Mouse (Mus musculus) erythroblast, adult 5-6 weeks (primary cell): Measurements from ENCODE around the gene Slc28a1. TPM values are rescaled to one million over a fixed set of nuclear protein-coding genes. Genes with fewer than 3 reads are reported as not detected.

Experiments used
- ATAC-seq: replicated peaks from 2 replicates; pipeline ENCODE4 v1.8.0; 2016; ENCODE audit warnings: moderate number of reproducible peaks, mild to moderate bottlenecking, moderate TSS enrichment, inconsistent platforms; ENCODE audit not compliant: poor library complexity, low FRiP score, severe bottlenecking
- total RNA-seq, 2 experiments: library from RNA; stranded (forward) in 1 of 2; stranded (reverse) in 1 of 2; fragments of 150-400 nt in 1 of 2; fragments of 200-764, 138-1000 nt in 1 of 2; gene quantifications; 2 replicates each; pipeline versions ENCODE4 v1.2.3 to v1.2.4; 2015 to 2017; ENCODE audit warnings: low replicate concordance in 2 of 2

Slc28a1 gene
- total RNA-seq (2015; ENCODE audit: low replicate concordance) (0.84 TPM in 1 of 2 replicates, not detected in the other), total RNA-seq (2017; ENCODE audit: low replicate concordance) (0.26 TPM in 1 of 2 replicates, not detected in the other)

DNA sequence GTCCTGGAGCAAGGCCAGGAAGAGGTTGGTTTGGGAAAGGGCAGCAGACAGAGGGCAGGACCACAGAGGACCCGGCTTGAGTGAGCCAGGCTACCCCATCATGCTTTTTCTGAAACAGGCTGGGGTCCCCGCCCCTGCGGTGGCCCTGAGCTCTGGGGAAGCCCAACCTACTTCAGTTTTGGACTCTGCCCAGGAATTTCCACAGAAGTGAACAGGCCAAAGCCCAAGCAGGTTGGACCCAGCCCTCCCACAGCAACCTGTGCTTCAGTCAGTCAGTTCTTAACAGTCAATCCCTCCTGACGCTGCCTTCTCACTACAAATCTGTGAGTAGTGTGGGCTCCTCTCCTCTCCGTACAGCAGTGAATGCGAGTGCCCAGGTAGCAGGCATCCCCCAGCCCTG is at the start of gene Slc28a1:
Gene Slc28a1, plus strand, starts transcription at position 245 of the 400 bp plus-strand sequence.
- ATAC-seq: no peak

GRCm38 (mm10) chr7:81066714-81067113 is 47.9 kb upstream of the Slc28a1 start:
- no peak for ATAC-seq

GRCm38 (mm10) chr7:81072463-81072862 is 42.1 kb upstream of the Slc28a1 start:
- ATAC-seq: no peak

GRCm38 (mm10) chr7:81073273-81073672 is 41.3 kb upstream of the Slc28a1 start:
- no peak for ATAC-seq

GRCm38 (mm10) chr7:81074546-81074945 is 40.1 kb upstream of the Slc28a1 start:
- no peak for ATAC-seq

DNA sequence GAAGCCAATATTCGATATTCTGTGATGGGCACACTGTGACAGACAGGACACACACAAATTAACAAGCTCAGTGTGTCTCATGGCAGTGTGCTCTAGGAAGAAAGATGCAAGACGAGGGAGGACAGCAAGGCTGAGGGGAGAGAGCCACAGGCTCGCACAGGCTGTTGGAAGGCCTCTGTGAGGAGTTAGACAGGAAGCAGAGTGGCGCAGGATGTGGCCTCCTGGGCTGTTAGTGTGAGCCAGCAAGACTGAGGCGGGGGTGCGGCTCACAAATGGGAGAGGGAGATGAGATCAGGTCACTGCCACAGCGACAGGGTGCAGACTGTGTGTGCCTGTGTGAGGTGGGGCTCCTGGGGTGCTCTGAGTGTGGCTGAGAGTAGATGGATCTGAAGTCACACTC is 39.3 kb upstream of the Slc28a1 start:
- no peak for ATAC-seq

GRCm38 (mm10) chr7:81075732-81076131 is 38.9 kb upstream of the Slc28a1 start:
- ATAC-seq: no peak

DNA sequence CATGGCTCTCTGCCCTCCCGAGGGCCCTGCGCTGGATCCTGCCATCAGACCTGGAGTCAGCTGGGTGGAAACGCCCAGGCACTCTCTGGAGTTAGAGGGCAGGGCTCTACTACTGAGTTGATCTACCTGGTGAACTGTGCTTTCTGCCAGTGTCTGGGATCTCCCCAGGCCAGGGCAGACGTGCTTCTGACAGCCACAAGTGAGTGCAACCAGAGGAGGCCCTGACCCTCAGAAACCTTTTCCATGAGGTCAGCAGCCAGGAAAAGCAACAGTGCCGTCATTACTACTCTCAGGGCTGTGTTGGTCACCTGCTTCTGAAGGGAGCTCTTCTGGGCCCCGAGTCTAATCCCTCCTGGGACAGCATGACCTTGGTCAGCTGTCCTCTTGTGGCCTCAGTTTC is 37.6 kb upstream of the Slc28a1 start:
- no peak for ATAC-seq

DNA sequence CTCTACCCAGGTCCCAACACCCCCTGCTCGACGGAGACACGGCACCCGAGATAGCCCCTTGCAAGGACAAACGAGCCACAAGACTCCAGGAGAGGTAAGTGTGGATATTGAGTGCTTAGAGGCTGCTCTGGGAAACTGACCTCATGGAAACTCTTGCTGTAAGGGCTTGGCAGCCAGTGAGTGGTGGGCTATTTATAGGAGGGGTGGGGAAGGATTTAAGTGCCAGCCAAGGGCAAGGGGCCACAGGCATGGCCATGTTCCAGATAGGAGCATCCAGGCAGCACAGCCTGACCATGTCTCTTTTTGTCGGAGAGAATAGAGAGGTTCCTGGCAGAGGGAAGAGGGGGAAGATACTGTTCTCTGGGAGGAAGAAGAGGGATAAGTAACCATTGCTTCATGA is 35.9 kb upstream of the Slc28a1 start:
- no peak for ATAC-seq

DNA sequence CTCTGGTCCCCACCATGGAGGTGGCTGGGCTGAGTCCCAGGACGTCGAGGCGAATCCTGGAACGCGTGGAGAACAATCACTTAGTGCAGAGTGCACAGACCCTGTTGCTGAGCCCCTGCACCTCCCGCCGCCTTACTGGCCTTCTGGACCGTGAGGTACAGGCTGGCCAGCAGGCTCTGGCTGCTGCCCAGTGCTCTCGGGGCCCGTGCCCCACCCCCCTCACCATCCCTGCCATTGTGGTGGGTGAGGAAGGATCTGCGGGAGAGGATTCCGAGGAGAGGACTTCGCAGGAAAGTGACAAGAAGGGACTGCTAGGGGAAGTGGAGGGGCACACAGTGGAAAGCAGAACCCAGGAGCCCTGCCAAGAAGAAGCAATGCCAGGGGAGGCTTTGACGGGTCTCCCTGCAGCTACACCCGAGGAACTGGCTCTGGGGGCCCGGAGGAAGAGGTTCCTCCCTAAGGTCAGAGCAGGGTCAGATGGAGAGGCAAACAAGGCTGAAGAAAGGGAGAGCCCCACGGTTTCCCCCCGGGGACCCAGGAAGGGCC is 21.1 kb upstream of the Slc28a1 start:
- ATAC-seq: no peak

- ATAC-seq: no peak
These were observed 20.4 kb upstream of the Slc28a1 start for GRCm38 (mm10) chr7:81094104-81094757.

- ATAC-seq: no peak
These were observed 14.3 kb upstream of the Slc28a1 start for GRCm38 (mm10) chr7:81100341-81100740.

GRCm38 (mm10) chr7:81102854-81103253 is 11.7 kb upstream of the Slc28a1 start:
- no peak for ATAC-seq

DNA sequence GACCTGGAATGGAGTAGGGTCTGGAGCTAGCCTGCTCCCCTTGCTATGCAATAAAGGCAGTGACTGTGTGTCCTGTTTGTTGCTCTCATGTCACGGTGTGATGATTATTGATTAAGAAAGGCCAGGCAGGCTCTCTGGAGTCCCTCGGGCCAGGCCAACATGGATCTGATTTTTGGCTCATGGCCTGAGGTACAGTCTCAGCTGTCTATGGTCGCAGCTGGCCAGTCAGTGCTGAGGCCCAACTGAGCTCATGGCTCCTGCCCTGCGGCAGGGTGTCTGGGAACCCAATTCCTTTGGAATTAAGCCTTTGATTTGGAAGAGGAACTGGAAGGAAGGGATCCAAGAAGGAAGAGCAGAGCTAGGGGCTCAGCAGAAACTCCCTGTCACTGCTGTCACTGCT is 9.1 kb upstream of the Slc28a1 start:
- no peak for ATAC-seq

GRCm38 (mm10) chr7:81108226-81108625 is 6.4 kb upstream of the Slc28a1 start:
- ATAC-seq: no peak

DNA sequence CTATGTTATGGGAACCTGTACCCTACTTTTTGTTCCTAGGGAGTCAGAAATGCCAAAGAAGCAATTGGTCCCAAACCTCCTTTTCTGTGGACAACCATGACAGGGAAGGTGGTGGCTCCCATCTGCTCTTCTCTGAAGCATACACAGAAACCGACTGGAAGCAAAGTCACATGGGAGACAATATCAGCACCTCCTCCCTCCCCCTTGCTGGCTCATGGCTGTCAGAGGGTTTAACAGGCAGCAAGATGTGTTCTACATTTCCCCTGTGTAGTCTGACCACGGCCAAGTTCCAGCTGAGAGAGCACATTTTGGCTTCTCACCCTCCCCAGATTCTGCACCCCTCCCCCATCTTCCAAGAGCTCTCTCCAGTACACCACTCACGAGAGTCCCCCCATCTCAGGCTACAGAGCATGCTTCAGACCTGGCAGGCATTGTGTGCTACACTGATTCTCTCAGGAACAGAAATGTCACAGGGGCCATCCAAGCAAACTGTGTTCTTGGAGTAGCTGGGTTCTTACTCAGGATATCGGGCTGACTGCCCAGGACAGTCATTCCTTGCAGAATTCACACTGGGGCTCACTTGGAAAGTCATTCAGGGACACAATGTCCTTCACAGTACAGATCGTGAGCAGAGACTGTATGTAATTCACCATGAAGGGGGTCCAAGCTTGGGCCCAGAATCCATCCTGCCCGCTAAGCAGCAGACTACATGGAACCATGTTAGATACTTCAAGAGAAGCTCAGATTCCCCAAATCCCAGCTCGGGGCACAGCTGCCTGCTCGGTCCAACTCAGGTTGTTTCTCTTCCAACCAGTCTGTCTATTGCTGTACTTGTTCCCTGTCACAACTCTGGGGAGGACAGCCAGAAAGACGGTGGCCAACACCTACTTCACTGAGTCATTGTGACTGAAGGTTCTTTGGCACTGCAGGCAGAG is 4.6 kb upstream of the Slc28a1 start:
- ATAC-seq: no peak

GRCm38 (mm10) chr7:81110791-81111190 is 3.8 kb upstream of the Slc28a1 start:
- no peak for ATAC-seq

DNA sequence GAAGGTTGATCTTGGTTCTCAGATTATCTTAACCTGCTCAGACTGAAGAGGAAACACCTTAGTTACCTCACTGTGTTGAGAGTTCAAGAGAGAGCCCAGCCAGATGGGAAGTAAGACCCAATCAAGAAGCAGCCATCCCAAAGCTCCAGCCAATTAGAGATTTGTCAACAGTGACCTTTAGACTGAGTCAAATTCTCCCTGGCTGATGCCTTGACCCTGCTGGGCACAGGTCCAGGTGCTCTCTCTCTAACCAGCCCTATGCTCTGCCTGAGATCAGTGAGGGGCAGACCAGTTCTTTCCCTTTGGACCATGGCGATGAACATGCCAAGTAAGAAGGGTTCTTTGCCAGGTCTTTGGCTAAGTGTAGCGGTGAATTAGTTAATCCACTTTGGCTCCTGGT is 2.9 kb upstream of the Slc28a1 start:
- no peak for ATAC-seq

DNA sequence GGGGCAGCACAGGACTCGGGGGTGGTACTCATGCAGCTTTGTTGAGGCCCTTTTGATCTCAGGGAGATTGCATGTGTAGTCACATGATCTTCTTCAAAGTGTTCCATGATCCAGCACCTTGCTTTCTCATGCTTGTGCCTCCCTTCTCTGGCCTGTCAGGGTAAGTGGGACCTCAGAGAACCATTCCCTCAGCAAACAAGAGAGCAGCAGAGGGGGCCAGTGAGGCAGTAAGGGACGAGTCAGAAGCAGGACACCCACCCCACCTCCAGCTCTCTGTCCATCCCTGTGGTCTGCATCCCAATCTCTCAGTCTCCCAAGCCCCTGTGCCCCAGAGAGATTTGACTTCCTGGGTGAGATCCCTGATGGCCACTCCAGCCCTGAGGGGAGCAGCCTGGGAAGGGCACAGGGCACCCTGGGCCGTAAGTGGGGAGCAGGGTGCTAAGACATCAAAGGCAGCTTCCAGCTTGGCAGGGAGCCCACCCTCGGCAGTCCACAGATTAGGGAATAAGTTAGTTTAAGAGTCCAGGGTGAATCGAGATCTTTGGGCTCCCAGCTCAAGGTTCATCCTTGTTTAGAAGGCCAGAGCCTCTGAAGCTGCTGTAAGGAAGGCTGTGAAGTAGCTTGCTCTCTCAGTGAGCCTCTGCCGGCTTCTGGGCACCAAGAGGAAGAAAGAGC is 1.8 kb upstream of the Slc28a1 start:
- ATAC-seq: no peak

DNA sequence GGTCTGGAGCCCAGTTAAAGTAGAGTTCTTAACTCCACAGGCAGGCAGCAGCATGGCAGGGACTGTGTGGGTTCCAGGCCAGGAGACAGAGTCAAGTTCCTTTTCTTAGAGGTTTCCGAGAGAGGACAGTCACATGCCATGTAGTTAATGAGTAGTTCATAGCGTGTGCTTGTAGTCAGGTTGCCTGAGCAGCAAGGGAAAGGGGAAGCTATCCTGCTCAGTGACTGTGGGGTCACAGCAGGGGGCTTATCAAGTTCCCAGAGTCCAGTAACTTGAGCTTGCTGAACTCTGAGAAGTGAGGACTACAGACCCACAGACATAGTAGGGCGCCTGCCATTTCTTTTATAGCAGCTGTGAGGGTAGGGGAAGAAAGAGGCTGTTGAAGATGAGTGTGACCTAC is 6.5 kb downstream of the Slc28a1 start:
- ATAC-seq: no peak
